In the genomic region with DNA sequence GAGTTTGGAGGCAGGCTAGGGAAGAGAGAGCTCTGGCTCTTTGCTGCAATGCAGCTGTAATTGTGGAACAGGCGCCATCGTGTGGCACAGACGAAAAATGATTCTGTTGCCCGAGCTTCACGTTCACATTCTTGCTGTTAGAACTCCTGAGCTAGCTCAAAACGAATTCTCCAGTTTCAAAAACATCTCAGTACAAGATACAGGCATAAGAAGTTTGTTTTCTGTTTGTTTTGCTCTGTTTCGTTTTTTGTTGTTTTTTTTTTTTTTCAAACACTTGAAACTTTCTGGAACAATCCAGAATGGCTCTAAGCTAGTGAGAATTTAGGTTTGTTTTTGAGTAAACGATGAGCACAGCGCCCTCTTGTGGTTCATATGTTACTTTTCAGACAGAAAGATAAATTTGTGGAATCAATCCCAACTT, we compare ENCODE assay signal across 7 mouse cellular contexts.
DNase-seq lines count a peak whose midpoint lies in the region; ATAC-seq lines count a peak whose summit lies in the region.

No protein-coding gene starts in this region.

- peak overlapping the region; percentile 33 for H3K4me2 ChIP-seq in intestine, embryonic 14.5 days (ENCODE audit: low read length)

- H3K27me3 ChIP-seq in intestine, embryonic 14.5 days (replicated peaks; ENCODE audit: control insufficient read depth, insufficient read depth, low read length) = no peaks in the 10 kb centered on the region

- H3K36me3 ChIP-seq in intestine, embryonic 14.5 days (ENCODE audit: control insufficient read depth, insufficient read depth, low read length) = no peaks in the 10 kb centered on the region

- 0% methylated on average over 9 of the region's 9 CpGs for WGBS in intestine, embryonic 14.5 days

- H3K4me3 ChIP-seq in intestine, embryonic 14.5 days (ENCODE audit: low read depth, low read length) = peak overlapping the region; percentile 12

- H3K9me3 ChIP-seq in intestine, embryonic 14.5 days (ENCODE audit: control insufficient read depth, low read length) = no peaks in the 10 kb centered on the region

- H3K27ac ChIP-seq in intestine, embryonic 14.5 days (ENCODE audit: low read depth) = no peak overlapping the region

- peak; percentile 78 for DNase-seq in adipocyte (ENCODE audit: low spot score)
- DNase-seq in cerebellum, postnatal 4 days (ENCODE audit: low spot score in 2 of 2) = peak; percentile 45 to 58
- DNase-seq in gastrocnemius, postnatal 36 days = peak; percentile 57
- DNase-seq in intestine, embryonic 14.5 days (ENCODE audit: low spot score) = peak; percentile 70
- DNase-seq in left cerebral cortex, postnatal 14 days (ENCODE audit: low spot score in 2 of 2) = peak; percentile 85 to 90
- DNase-seq in mesoderm, embryonic 11.5 days (ENCODE audit: low read depth, low spot score) = peak; percentile 88
- peak; percentile 70 for DNase-seq in right cerebral cortex, postnatal 4 days

- no peak overlapping the region for H3K9ac ChIP-seq in intestine, embryonic 14.5 days (ENCODE audit: low read length)

- ATAC-seq in intestine, embryonic 14.5 days (replicated peaks; ENCODE audit: low FRiP score, low TSS enrichment, low read depth) = 0 out of 2 replicates have a peak, but pooled peaks have one; percentile 47

- H3K4me1 ChIP-seq in intestine, embryonic 14.5 days (replicated peaks; ENCODE audit: control insufficient read depth, insufficient read depth, low read length) = 0 out of 2 replicates have a peak, but pooled peaks cover 4% of the 10 kb centered on the region

- intact Hi-C loops in gastrocnemius, postnatal 36 days (cut with DNase I) = no loop called here
- intact Hi-C loops in left cerebral cortex, postnatal 14 days (cut with DNase I) = no loop called here
